Mouse (Mus musculus): ENCODE measurements around the gene Ldlrap1. TPM values are rescaled to one million over a fixed set of nuclear protein-coding genes. Genes with fewer than 3 reads are reported as not detected.

Ldlrap1 gene
- polyA plus RNA-seq, 1 experiment from 2014 or later = 16.6 TPM

- no peak for DNase-seq (ENCODE audit: low spot score)
Observed at GRCm38 (mm10) chr4:134752911-134753426, 14.9 kb downstream of the Ldlrap1 start.

- no peak for DNase-seq (ENCODE audit: low spot score)
Observed at GRCm38 (mm10) chr4:134751682-134752380, 16.0 kb downstream of the Ldlrap1 start.

GRCm38 (mm10) chr4:134750825-134751224 is 17.0 kb downstream of the Ldlrap1 start:
- DNase-seq (ENCODE audit: low spot score) = no peak

GRCm38 (mm10) chr4:134750263-134750662 is 17.6 kb downstream of the Ldlrap1 start:
- peak; percentile 76 for DNase-seq (ENCODE audit: low spot score)

GRCm38 (mm10) chr4:134749301-134750030 is 18.4 kb downstream of the Ldlrap1 start:
- DNase-seq (ENCODE audit: low spot score) = peak; percentile 74

- DNase-seq (ENCODE audit: low spot score) = no peak
Observed at GRCm38 (mm10) chr4:134745900-134746661, 21.7 kb downstream of the Ldlrap1 start.

- no peak for DNase-seq (ENCODE audit: low spot score)
Observed at GRCm38 (mm10) chr4:134743881-134744633, 23.8 kb downstream of the Ldlrap1 start.

GRCm38 (mm10) chr4:134741949-134742348 is 25.9 kb downstream of the Ldlrap1 start:
- DNase-seq (ENCODE audit: low spot score) = no peak

GRCm38 (mm10) chr4:134740186-134740585 is 27.6 kb downstream of the Ldlrap1 start:
- DNase-seq (ENCODE audit: low spot score) = no peak

GRCm38 (mm10) chr4:134739530-134739929 is 28.3 kb downstream of the Ldlrap1 start:
- no peak for DNase-seq (ENCODE audit: low spot score)

GRCm38 (mm10) chr4:134737365-134737910 is 30.4 kb downstream of the Ldlrap1 start:
- DNase-seq (ENCODE audit: low spot score) = peak; percentile 46

GRCm38 (mm10) chr4:134736147-134736546 is 31.7 kb downstream of the Ldlrap1 start:
- no peak for DNase-seq (ENCODE audit: low spot score)

- DNase-seq (ENCODE audit: low spot score) = peak; percentile 67
Observed at GRCm38 (mm10) chr4:134734629-134735081, 33.2 kb downstream of the Ldlrap1 start.

GRCm38 (mm10) chr4:134734038-134734628 is 33.7 kb downstream of the Ldlrap1 start:
- peak; percentile 40 for DNase-seq (ENCODE audit: low spot score)

GRCm38 (mm10) chr4:134733371-134733770 is 34.5 kb downstream of the Ldlrap1 start:
- no peak for DNase-seq (ENCODE audit: low spot score)

- DNase-seq (ENCODE audit: low spot score) = no peak
Observed at GRCm38 (mm10) chr4:134730106-134730505, 37.7 kb downstream of the Ldlrap1 start.

- no peak for DNase-seq (ENCODE audit: low spot score)
Observed at GRCm38 (mm10) chr4:134725735-134726345, 42.0 kb downstream of the Ldlrap1 start.

GRCm38 (mm10) chr4:134724974-134725373 is 42.9 kb downstream of the Ldlrap1 start:
- DNase-seq (ENCODE audit: low spot score) = no peak

GRCm38 (mm10) chr4:134723251-134723650 is 44.6 kb downstream of the Ldlrap1 start:
- DNase-seq (ENCODE audit: low spot score) = no peak

- no peak for DNase-seq (ENCODE audit: low spot score)
Observed at GRCm38 (mm10) chr4:134721076-134721475, 46.7 kb downstream of the Ldlrap1 start.

Measured in thymus, postnatal 0 days (tissue).